ENCODE assay signal across 36 mouse cellular contexts in the genomic region with DNA sequence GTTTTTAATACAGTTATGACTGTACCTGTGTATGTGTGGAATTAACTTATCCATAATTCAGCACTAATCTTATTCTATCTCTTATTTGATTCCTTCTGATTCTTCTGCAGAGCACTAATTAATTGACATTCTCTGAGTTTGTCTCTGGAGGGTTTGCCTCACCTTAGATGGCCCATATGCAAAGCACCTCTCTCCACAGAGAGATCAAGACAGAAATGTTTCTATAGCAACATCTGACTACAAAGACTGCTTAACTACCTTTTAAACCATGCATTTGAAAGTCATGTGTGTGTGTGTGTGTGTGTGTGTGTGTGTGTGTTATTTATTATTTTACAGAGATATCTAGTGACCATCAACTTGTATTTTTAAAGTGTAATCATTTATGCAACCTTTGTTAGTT.
"Had no signal": no experiment of that assay in that cellular context is flagged by ENCODE, and none has a peak within 500 bp of the region (broad histone marks: within the 10 kb centered on the region; RNA-seq: fewer than 3 reads in every experiment).

No protein-coding gene starts in this region.

- H3K9me3 ChIP-seq: heart, embryonic 10.5 days; heart, embryonic 12.5 days; heart, embryonic 13.5 days; heart, embryonic 15.5 days; hindbrain, embryonic 10.5 days; hindbrain, embryonic 12.5 days; hindbrain, embryonic 15.5 days; intestine, embryonic 15.5 days; kidney, embryonic 15.5 days had no signal

- H3K9ac ChIP-seq: heart, embryonic 12.5 days; heart, embryonic 13.5 days; heart, embryonic 15.5 days; hindbrain, embryonic 12.5 days; hindbrain, embryonic 13.5 days; hindbrain, embryonic 14.5 days; hindbrain, embryonic 15.5 days; intestine, embryonic 15.5 days; kidney, embryonic 15.5 days had no signal

- H3K4me1 ChIP-seq: heart, embryonic 10.5 days; hindbrain, embryonic 10.5 days; hindbrain, embryonic 12.5 days; hindbrain, embryonic 13.5 days; hindbrain, embryonic 15.5 days; intestine, embryonic 15.5 days; kidney, embryonic 15.5 days had no signal

- H3K4me3 ChIP-seq: heart, adult 2 months; heart, embryonic 10.5 days; heart, embryonic 12.5 days; heart, embryonic 13.5 days; heart, embryonic 15.5 days; hindbrain, embryonic 10.5 days; hindbrain, embryonic 12.5 days; hindbrain, embryonic 13.5 days; hindbrain, embryonic 15.5 days; intestine, embryonic 15.5 days; kidney, embryonic 15.5 days; layer of hippocampus, adult 2 months had no signal

- H3K4me2 ChIP-seq: heart, embryonic 11.5 days; heart, embryonic 12.5 days; heart, embryonic 13.5 days; heart, embryonic 15.5 days; hindbrain, embryonic 12.5 days; hindbrain, embryonic 13.5 days; hindbrain, embryonic 14.5 days; hindbrain, embryonic 15.5 days; intestine, embryonic 15.5 days; kidney, embryonic 15.5 days had no signal

- H3K36me3 ChIP-seq: heart, embryonic 10.5 days; heart, embryonic 12.5 days; heart, embryonic 13.5 days; heart, embryonic 15.5 days; hindbrain, embryonic 10.5 days; hindbrain, embryonic 12.5 days; hindbrain, embryonic 13.5 days; hindbrain, embryonic 15.5 days; intestine, embryonic 15.5 days; kidney, embryonic 15.5 days had no signal

- DNase-seq: heart, adult 2 months; heart, postnatal 10 days; heart, postnatal 14 days; heart, postnatal 36 days; heart, postnatal 4 days; kidney, adult 11 months; kidney, adult 18-20 months; kidney, adult 2 months; kidney, adult 8-10 months; kidney, adult 9 months; kidney, postnatal 10 days; kidney, postnatal 14 days; kidney, postnatal 25 days; kidney, postnatal 36 days; kidney, postnatal 4 days; layer of hippocampus, adult 9-11 months; layer of hippocampus, postnatal 36 days had no signal

- ATAC-seq: hindbrain, embryonic 16.5 days; hindbrain, postnatal 0 days; inflammation-experienced regulatory T-cells, adult 6 months; intestine, embryonic 15.5 days; intestine, embryonic 16.5 days; intestine, postnatal 0 days had no signal

- H3K27ac ChIP-seq: heart, adult 2 months; heart, embryonic 10.5 days; heart, embryonic 13.5 days; heart, embryonic 15.5 days; hindbrain, embryonic 10.5 days; hindbrain, embryonic 12.5 days; hindbrain, embryonic 13.5 days; hindbrain, embryonic 14.5 days; hindbrain, embryonic 15.5 days; hindbrain, postnatal 0 days; intestine, embryonic 15.5 days; kidney, embryonic 15.5 days; kidney, postnatal 0 days; layer of hippocampus, adult 2 months had no signal

- H3K27me3 ChIP-seq: heart, embryonic 12.5 days; heart, embryonic 13.5 days; heart, embryonic 15.5 days; hindbrain, embryonic 12.5 days; hindbrain, embryonic 13.5 days; hindbrain, embryonic 15.5 days; intestine, embryonic 15.5 days; kidney, embryonic 15.5 days had no signal
